Mouse (Mus musculus) small intestine, adult 2 months (tissue): ENCODE measurements around the gene P3h2.

Source experiments
- CTCF ChIP-seq: fragments of 200-500 bp; IDR thresholded peaks from 2 replicates; pipeline ENCODE4 v1.5.1; 2012; ENCODE audit warnings: low read depth, mild to moderate bottlenecking, control low read depth, inconsistent platforms, low read length, moderate library complexity, mixed read lengths; ENCODE audit not compliant: insufficient replicate concordance, insufficient read length; ENCODE audit errors: extremely low read depth
- POLR2A ChIP-seq: fragments of 200-500 bp; IDR thresholded peaks from 2 replicates; pipeline ENCODE4 v1.6.1; 2012; ENCODE audit warnings: low read depth, mild to moderate bottlenecking, control low read depth, inconsistent platforms, low read length, moderate library complexity

- TF ChIP-seq CTCF: no peak
- TF ChIP-seq POLR2A: no peak
Observed at GRCm38 (mm10) chr16:26024543-26024942, 81.0 kb downstream of the P3h2 start.
